Mouse (Mus musculus) gastrocnemius, adult 18-20 months (tissue): ENCODE measurements around the gene Cerk. TPM values are rescaled to one million over a fixed set of nuclear protein-coding genes. Genes with fewer than 3 reads are reported as not detected.
"Not testable (repeated sequence)": the region's sequence is repeated elsewhere in the genome, so short reads cannot be mapped to it uniquely, and the experiment has no call there.

Experiments
- DNase-seq: peaks from one replicate; pipeline ENCODE4 v3.0.0; 2021; ENCODE audit warnings: low spot score
- total RNA-seq, 2 experiments: library from RNA; stranded (reverse); gene quantifications; 2 replicates each; pipeline ENCODE4 v1.2.3; 2021

The Cerk gene
- total RNA-seq, 2 experiments from 2014 or later = 4.3 to 5.1 TPM

DNA sequence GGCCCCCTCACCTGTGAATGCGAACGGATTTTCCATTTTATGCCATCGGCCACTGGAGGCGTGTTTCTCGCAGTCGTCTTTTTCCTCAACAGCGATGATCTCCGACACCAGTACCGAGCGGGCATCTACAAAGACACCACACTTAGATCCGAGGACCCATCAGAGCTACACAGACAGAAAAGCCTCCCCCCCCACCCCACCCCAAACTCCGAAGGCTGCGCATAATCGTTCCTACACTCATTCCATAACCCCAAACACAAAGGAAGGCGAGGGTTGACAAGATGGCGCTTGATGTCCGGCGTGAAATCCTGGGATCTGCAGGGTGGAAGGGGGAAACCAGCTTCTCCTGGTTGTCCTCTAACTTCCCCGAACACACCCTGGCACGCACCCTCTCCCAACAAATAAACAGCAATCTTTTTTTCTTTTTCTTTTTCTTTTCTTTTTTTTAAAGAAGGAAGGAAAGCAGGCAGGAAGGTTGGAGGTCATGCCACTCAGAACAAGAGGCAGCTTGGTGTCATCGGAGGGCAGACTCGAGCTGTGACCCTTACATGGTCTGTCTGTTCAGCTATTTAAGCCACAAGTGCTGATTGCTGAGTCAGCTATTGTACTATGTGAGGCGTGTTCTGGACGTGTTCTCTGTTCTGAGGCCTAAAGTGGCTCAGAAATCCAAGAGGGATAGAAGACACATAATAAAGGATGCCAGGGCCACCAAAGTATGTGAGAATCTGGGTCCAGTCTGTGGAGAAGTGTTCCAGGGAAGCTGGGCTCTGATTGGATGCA lies 19.9 kb downstream of the Cerk start:
- no peak for DNase-seq

DNA sequence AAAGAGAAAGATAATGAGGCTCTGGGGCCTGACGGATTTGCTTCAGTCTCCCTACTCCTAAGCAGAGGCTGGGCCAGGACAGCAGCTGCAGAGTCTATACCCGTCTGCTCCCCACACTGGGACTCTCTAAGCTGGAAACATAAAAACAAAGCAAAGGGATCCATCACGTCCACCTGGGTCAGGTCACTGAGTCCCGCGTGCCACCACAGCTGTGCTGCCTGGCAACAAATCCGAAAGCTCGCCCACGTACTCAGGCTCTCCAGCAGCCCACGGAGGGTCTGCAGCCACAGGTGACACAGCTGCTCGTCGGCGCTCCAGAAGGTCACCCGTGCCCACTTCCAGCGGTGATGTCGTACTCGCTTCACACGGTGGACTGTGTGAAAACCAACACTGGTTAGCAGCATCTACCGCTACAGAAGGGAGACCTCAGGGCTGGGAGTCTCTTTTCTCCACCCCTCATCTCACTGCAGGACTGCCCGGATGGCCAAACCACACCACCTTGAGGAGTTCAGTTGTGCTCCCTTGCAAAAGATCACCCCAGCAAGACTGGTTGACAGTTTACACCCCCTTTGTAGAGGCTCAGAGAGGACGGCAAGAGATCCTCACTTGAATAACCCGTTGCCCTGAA lies 21.1 kb downstream of the Cerk start:
- no peak for DNase-seq

DNA sequence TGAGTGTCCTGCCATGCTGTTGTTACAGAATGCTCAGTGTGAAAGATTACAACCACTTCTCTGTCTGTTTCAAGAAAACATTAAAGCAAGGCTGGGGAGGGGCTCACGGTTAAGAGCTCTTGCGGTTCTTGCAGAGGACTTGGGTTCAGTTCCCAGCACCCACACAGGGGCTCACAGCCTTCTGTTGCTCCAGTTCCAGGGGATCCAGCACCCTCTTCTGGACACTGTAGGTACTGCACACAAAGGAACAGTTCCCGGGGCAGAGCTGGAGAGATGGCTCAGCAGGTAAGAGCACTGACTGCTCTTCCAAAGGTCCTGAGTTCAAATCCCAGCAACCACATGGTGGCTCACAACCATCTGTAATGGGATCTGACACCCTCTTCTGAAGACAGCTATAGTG lies 24.1 kb downstream of the Cerk start:
- not testable (repeated sequence) for DNase-seq

DNA sequence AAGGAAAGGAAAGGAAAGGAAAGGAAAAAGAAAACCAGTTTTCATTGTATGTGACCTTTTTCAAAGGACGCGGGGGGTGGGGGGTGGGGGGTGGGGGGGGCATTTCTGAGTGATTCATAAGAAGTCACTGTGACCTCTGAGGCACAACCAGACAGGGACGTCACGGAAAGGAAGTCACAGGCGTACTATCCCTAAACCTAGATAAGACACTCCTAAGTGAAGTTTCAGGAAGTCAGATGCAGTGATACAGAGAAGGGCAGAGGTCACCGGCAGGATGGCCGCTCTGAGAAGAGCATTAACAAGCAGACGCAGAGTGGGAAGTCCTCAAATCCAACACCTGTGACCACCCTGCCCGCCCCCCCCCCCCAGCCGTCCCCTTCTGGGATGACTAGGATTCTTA lies 25.0 kb downstream of the Cerk start:
- no peak for DNase-seq

DNA sequence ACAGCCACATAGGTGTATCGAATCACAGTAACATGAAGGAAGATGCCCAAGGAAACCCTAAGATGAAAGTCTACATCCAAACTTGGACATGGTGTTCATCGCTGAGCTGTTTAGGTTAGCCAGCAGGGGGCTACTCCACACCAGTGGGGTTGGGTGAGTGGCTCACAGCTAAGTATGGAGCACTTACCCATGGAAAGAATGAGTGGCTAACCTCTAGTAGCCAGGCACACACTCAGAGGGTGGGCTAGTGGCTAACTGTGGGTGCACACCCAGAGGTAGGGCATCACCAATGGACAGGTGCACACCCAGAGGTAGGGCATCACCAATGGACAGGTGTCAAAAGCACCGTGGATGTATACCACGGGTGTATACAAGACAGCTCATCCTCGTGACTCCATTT lies 26.2 kb downstream of the Cerk start:
- DNase-seq = no peak

DNA sequence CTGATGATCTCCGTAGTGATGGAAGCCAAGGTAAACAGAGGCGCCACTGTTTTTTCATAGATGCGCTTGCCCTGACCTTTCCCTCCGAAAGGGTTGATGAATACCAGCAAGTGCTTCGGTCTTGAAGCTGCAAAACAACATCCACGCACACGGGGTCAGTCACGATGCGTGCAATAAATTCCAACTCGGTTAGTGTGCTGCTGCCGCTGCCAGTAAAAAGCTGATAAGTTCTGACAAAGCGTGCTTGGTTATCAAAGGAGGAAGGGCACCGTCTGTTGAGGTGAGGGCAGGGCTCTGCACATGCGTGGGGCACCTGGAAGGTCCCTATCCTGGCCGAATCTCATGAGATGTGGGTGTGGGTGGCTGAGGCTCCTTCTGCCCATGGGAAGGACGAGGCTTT lies 26.8 kb downstream of the Cerk start:
- no peak for DNase-seq

DNA sequence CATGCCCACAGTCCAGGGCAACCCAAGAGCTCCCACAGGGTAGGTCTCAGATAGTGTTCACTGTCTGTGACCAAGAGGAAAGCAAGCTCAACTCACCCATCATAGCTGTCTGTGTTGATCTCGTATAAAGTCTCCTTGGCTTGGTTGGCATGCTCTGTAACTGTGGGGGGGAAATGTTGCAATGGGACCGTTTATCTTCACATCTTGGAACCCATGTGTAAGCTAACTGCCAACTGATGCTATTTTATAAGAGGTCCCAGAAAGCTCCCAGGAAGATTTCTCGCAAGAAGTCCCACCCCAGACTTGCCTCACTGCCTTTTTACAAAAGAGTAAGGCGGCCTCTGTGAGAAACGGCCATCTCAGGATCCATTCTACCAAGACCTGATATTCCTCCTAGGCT lies 29.4 kb downstream of the Cerk start:
- DNase-seq = no peak

DNA sequence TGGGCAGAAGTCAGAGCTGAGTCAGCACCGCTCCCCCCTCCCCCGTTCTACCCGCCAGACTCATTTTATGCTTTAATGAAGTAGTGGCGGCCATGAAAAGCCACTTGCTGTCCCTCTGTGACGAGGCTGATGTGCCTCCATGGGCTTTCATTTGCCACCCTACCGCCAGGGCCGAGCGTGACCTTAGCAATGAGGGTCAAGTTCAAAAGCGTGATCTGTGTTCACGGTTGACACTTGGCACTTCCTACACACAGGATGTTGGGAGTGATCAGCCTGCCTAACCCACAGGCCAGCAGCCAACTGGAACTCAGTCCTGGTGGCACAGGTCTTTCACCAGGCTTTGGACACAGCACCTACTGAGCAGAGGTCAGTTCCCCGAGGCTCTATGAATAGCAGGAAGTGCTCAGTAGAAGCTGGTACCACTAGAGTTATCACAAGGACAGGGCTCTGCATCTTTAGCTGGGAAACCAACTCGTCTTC lies 32.4 kb downstream of the Cerk start:
- no peak for DNase-seq

DNA sequence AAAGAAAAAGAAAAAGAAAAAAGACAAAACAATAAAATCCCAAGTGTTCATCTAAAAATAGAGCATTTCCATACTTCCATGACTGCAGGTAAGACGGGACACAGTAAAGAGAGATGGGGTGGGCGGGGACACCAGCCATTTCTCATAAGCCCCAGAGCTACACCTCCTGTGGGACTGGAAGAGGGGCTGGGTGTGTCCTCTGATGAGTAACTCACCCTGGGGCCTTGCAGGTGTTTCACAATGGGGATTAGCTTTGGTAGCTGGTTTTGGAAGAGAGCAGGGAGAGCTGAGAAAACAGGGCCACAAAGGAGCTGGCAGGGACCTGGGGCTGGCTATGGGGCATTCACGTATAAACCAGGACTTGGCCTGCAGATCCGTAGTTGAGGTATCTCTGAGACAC lies 35.3 kb downstream of the Cerk start:
- DNase-seq = no peak

DNA sequence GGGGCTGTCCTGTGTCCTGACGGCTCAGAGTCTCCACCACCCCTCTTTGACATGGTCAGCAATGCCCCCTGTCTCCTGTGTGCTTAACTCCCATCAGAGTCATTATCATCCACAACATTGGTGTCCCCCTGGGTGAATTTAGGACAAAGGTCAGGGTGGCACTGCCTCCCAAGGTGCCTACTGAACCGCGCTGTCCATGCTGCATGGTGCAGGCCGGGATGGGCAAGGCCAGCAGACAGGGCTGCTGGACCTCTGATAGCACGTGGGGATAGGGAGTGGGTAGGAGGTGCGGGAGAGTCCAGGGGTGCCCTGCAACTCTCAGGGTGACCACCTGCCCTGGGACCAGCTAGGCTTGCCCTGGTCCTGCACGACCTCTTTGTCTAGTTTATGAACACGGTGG lies 39.0 kb downstream of the Cerk start:
- DNase-seq = no peak

DNA sequence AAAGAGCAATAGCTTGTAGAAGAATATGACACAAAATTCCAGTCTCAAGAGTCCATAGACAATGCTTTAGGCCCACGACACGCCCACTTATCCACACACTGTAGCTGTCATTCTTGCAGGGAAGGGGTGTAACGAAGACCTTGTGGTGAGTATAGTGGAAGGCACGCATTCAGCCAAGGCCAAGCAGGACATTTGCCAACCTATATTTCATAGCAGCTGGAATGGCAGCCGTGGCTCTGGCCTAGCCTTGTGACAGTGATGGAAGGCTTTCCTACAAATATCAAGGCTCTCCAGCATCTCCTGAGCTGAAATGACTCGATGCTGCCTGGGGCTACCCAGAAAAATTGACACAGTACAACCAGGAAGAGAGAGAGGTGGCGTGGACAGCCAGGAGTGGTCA lies 40.9 kb downstream of the Cerk start:
- no peak for DNase-seq

DNA sequence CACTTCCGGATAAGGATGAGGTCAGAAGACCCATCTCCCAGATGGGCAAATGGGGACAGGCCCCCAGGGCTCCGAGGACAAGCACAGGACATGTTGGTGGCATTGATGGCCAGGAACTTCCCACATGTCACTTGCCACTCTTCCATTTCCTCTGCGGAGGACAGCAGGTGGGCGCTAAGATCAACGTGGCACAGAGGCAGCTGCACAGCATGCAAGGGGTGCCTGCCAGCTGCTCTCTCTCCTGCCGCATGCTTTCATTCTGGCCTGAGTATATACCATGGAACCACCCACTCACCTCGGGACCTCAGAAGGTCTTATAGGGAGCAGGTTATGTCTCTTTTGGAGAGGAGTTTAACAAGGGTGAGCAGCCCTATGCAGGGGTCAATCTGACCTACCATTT lies 41.4 kb downstream of the Cerk start:
- no peak for DNase-seq

DNA sequence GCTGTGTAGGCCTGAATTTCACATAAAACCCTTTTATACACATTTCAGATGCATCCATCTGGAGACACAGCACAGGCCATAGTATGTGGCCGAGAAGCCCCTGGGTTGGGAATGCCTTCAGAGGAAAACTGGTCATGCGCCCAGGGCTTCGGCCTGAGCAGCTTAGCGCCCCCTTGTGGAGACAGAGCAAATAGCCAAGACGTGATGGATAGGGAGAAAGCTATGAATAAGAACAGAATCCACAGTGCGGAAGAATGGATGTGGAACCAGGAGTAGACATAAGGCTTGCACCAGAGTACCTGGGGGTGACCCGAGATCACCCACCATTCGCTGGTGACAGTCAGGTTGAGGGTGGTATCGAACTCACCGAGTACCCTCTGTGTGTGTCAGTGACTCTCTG lies 45.6 kb downstream of the Cerk start:
- DNase-seq = peak; percentile 38

DNA sequence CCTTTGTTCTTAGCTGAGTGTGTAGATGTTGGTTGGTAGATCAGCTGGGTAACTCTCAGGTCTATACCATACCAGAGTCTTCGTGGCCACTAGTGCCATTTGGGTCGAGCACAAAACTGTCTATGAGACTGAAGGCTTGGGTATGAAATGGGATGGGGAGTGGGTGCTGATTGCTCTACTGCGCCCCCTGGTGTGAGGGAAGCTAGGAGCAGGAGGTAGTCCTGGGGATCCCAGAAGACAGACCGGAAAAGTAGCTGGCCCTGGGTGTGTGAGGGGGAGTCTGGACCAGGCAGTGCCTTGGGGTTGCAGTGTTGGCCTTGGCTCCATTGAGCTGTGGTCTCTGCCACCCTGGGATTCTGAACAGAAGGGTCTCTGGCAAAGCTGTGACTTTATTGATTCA lies 48.3 kb downstream of the Cerk start:
- DNase-seq = no peak

DNA sequence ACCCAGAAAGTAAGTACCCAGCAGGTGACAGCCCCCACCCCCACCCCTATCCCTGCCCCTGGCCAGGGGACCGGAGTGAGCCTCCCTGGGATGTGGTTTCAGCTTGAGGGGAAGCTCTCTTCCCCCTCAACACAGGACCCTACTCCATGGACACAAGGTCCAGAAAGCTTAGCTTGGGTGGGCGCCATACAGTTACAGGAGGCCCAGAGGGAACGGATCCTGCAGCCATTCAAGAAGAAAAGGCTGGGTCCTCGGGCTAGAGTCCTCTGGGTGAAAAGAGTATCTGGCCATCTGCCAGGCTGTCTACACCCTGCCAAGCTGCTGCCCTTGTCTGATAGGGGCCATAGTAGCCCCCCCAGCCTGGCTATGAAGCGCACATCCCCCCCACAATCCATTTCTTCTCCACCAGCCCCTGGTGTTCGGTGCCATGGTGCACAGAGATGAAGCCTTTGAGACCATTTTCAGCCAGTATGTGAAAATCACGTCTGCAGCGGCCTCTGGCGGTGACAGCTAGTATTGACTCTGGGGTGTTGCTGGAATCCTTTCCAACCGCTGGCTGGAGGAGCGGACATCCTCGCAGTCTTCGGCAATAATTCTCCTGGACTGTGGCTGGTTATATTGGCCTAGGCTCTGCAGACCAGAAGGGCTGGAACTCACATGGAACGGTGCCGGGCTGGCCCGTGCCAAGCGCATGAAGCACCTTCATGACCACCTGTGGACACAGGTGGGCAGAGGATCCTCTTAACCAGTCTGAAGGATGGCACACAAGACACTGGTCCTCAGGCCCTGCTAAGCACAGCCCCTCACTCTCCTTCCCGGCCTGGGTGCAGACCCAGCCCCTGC lies 50.8 kb downstream of the Cerk start:
- peak; percentile 90 for DNase-seq

DNA sequence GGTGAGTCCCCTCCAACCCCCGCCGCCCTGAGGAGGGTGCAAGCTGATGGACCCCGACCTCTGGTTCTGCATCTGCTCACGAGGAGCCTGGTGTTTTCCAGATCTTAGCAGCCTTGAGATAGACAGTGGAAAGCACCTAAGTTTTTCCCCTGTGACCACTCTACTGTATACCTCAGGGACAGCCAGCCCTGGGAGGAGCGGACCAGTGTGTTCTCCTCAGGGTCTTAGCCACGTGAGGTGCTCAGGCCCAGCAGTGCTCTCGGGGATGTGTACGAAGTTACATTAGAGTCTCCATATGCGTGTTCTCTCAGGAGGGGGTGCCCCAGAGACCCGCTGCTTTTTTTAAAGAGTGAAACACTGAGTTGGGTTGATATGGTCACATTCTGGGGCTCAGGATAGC lies 55.3 kb downstream of the Cerk start:
- DNase-seq = no peak

DNA sequence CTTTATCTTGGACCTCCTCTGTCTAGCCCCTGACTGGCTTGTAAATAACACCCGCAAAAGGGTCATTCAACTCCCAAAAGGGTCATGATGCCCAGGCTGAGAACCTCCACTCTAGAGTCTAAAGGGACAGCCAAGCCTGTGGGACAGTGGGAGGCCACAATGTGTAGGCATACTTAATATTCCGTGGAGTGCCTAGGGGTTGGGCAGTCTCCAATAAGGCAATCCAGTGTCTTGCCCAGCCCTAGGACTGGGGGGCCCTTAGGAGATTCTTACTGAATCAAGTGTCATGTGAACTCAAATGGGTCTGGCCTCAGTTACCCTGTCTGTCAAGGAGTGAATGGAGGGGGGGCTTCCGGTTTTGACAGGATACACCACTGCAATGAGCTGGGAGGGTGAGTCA lies 56.9 kb downstream of the Cerk start:
- DNase-seq = no peak

DNA sequence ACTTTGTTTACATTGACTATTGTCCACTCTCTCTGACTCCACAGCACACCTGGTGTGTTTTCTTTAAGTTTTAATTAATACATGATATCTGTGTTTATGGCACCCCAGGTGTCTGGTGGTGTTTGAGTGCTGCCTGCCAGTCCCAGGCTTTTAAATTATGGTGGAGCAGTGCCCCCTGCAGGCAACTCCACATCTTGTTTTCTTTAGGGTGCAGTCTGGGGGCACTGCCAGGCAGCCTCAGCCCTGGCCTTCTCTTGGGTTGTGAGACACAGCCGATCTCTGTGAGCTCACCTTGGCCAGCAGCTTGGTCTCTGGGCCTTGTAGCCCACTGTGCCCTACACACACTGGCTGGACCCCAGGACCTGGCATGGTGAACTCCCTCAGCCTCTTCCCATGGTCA lies 61.6 kb downstream of the Cerk start:
- DNase-seq = peak; percentile 75

DNA sequence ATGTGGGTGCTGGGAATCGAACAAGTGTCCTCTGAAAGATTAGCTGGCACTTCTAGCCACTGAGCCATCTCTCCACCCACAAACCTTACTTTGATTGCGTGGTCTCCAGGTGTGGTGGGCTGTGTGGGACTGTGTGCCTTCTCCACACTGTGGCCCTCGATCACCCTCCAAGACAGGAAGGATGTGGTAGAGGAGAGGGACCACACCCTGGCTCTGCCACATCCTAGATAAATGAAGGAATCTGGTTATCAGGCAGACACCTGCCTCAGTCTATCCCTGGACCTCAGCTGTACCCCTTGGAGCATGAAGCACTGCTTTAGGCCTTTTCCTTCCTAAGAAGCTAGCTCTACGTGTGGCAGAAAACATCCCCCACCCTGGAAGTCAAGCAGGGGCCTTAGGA lies 62.5 kb downstream of the Cerk start:
- DNase-seq = no peak

DNA sequence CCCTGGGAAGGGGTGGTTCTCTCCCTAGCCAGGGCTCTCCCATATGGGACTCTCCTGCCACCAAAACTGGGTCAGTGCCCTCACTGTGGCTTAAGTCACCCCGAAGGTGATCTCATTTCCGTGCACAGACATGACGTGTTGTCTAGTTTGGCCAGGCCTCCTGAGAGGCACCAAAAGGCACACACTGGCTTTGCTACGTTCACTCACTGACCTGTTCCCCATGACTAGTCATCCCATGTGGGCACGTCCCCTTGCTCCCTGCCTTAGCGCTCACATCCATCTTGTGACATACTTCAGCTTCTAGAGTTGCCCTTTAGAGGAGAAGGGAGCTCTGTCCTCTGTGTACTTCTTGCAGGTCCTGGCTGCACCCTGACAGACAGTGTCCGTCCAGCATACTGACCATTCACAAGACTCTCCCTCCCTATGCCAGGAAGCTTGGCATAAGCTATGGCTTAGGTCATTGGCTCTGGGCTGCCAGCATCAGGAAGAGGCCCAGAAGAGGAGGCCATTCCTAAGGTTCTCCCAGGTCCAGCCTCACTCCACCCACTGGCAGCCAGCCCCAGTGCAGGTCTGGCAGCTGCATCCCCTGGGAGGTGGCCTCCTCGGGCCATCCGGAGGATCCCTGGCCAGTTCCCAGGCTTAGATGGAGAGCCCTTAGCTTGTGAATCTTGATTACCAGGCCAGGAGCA lies 63.5 kb downstream of the Cerk start:
- peak; percentile 88 for DNase-seq

DNA sequence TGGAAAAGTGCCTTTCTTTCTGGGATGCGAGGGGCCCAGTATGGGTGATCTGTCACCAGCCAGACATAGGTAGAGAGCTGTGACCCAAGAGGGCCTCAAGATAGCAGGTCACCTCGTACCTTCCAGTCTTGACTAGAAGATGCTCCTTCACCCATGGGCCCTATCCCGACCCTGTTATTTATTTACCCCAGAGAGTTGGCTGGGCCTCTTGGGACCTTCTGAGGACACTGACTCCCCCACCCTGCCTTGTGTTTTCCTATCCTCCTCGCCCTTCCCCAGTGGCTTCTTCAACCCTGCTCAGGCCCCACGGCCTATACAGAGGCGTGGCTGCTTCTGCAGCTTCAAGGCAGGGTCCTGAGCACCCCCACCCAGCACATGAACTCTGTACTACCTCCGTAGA lies 66.8 kb downstream of the Cerk start:
- DNase-seq = no peak
